Mouse (Mus musculus) cerebellum, postnatal 4 days (tissue): ENCODE results near the gene Otop3.
"Not testable (repeated sequence)": the region's sequence is repeated elsewhere in the genome, so short reads cannot be mapped to it uniquely, and the experiment has no call there.

Experiments used
- DNase-seq, 2 experiments: peaks; one replicate each; pipeline ENCODE4 v3.0.0; 2022; ENCODE audit warnings: low spot score in 2 of 2, mixed read lengths in 1 of 2

The Otop3 gene

GRCm38 (mm10) chr11:115366039-115366705, 31.6 kb downstream of the Otop3 start:
- no peak for DNase-seq

GRCm38 (mm10) chr11:115366706-115367394, 32.3 kb downstream of the Otop3 start:
- DNase-seq = peak in 1 of 2 experiments; percentile 48

GRCm38 (mm10) chr11:115367395-115367944, 32.9 kb downstream of the Otop3 start, which contains the start of gene Hid1:
Hid1 (minus strand) TSS chr11:115367756.
- peak; percentile 53 to 73 for DNase-seq

DNA sequence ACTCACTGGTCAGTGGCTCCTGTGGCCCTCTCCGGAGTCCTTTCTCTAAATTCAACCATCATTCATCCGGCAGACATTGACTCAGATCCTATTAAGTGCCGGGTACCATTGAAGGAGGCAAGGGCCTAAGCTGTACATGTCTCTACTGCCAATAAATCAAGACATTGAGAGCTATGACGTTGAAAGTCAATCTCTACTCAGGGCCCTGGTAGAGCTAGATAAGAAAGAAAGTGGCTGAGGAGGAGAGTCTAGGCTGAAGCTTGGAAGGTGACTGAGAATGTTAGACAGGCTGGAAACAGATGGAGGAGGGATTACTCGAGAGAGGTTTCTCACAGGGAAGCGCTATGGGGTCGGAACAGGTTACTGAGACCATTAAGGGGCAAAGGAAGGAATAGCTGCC, 35.8 kb downstream of the Otop3 start:
- DNase-seq = no peak

- no peak for DNase-seq
Measured at GRCm38 (mm10) chr11:115371354-115371753, 36.8 kb downstream of the Otop3 start.

GRCm38 (mm10) chr11:115372015-115372414, 37.5 kb downstream of the Otop3 start:
- no peak for DNase-seq

GRCm38 (mm10) chr11:115372737-115373136, 38.2 kb downstream of the Otop3 start:
- DNase-seq = no peak

DNA sequence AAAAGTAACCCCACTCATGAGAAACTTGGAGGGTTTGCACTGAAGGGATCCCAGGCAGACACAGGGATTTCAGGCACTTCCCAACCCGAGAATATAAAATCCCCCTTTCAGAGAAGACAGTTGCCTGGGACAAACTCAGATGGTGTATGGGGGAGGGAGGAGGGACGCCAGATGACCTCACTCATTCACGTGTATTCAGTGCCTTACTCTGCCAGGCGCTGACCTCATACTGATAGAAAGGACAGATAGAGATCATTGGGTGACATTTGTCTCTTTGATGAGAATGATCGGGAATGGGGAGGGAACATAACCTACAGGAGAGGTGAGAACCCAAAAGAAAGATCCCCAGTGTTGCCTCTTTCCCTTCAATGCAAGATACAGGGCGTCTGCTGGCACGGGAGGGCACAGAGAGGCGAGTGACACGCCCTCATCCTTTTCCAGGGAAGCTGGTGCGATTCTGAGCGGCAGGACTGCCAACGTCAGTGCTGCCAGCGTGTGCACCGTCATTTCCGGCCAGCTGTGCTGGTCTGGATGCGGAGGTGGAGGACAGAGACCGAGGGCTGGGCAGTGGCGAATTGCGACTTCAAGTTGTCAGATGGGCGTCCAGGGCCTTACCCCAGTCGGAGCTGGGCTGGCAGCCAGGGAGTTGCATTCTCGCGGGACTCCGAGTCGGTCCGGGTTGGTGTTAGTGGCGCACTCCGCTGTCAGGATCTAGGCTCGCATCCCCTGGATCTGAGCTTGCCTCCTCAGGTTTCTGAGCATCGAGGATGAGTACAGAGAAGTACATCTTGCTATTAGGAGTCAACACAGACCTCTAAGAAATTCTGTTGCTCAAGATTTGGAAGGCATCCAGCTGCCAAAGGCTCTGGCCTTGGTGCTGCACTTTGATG, 39.5 kb downstream of the Otop3 start:
- peak; percentile 51 to 79 for DNase-seq

- no peak for DNase-seq
Measured at GRCm38 (mm10) chr11:115374695-115375425, 40.3 kb downstream of the Otop3 start.

DNA sequence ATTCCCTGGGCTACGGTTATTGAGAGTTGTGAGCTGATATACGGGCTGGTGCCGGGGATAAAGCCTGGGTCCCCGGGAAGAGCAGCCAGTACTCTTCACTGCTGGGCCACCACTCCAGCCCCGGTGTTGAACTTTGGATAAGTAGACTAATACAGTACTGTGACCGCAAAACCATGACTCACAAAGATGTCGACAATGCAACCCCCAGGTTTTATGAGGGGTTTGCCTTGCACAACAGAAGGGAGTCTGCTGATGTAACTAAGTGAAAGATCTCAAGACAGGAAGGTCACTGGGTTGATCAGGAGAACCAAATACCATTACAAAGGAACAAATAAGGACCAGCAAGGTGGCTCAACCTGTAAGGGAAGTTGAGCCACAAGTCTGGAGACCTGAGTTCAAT, 42.2 kb downstream of the Otop3 start:
- DNase-seq = no peak

DNA sequence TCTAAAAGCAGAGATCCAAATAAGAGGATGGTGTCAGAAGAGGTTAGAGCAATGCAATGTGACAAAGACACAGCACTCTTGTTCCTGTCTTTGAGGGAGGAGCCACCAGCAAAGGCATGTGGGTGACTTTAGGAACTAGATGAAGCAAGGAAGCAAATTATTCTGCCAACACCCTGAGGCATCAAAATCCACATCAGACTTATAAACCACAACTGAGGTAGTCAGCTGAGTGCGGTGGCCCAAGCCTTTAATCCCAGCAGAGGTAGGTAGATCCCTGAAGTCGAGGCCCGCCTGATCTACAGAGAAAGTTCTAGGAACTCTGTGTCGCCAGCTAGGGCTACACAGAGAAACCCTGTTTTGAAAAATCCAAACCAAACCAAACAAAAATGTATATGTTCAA, 42.7 kb downstream of the Otop3 start:
- no peak for DNase-seq

GRCm38 (mm10) chr11:115377854-115378253, 43.3 kb downstream of the Otop3 start:
- DNase-seq = no peak

DNA sequence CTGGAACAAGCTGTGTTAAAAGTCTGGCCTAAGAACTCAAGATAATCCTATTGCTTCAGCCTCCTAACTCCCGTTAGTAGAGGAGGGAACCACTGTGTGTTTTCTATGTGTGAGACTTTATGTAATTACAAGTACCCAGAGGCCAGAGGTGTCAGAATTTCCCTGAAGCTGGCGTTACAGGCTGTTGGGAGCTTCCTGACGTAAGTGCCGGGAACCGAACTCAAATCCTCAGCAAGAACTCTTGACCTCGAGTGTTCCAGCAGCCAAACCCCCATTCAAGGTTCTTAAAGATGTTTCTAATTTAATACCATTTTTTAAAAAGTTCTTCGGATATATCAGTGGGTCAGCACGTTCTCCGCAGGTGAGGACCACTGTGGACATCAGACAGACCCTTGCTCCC, 46.7 kb downstream of the Otop3 start:
- DNase-seq = no peak

DNA sequence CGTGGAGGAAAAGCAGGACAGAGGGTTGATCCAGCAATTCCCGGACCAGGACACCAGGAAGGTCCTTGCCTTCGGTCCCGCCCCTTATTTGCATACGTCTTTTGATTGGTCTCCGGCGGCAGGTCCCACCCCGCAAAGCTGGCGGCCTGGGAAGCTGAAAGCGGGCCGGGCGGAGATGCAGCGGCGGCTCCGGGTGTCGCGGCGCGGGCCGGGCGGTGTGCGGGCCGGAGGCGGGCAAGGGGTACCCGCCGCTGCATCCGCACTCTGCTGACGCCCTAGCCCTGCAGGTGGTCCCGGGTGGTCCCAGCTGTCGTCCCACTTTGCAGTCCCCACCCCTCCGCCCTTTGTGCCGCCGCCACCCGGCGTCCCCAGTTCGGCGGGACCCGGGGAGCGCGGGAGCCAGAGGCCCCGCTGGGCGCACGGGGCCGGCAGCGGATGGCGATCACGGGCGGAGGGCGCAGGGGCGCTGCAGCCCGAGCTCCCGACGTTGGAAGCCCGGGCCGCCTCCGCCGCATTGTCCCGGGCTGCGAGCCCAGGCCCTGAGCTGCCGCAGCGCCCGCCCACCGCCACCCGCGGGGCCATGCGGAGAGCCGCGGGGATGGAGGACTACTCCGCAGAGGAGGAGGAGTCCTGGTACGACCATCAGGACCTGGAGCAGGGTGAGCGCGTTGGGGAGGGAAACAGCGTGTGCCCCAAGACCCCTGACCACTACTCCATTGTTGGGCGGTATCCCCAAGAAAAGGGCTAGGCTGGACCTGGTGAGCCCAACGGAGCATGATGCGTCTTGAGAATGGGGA, 47.4 kb downstream of the Otop3 start, which contains the start of gene Cdr2l:
Gene Cdr2l (plus strand): TSS at position 174 of the 797 bp plus-strand sequence.
- peak; percentile 76 to 87 for DNase-seq

DNA sequence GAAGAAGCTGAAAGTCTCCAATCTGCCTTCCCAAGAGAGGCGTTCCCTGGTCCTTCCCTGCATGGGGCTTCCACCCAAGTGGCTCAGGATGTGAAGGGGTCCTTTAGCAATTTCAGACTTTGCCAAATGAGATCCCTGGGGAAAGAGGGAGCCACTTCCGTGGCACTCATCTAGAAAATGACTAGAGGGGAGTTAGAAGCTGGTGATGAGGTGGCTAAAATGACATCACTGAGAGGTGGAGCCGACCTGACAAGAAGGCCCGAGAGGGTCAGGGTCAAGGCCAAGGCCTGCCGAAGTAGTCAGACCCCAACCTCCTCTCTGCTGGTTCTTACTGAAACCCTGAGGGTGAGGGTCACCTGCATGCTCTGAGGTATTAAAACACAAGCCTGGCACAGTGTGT, 48.4 kb downstream of the Otop3 start:
- no peak for DNase-seq

GRCm38 (mm10) chr11:115383701-115384474, 49.4 kb downstream of the Otop3 start:
- peak in 1 of 2 experiments; percentile 42 for DNase-seq

DNA sequence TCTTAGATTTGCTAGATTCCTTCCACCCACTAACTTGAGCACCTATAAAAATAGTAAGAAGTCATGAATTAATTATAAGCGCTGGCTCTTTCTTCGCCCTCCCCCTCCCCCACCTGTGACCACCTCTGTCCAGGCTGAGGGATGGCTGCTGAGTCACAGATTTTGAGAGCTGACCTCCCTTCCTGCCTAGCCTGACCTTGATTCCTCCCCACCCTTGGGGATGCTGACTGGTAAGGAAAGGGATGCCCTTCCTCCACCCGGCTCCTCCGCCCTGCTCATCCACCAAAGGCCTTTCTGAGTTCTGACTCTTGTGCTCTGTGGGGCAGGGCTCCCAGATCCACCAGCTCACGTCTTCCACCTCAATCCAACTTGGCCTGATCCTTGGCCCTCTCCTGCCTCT, 50.1 kb downstream of the Otop3 start:
- no peak for DNase-seq

DNA sequence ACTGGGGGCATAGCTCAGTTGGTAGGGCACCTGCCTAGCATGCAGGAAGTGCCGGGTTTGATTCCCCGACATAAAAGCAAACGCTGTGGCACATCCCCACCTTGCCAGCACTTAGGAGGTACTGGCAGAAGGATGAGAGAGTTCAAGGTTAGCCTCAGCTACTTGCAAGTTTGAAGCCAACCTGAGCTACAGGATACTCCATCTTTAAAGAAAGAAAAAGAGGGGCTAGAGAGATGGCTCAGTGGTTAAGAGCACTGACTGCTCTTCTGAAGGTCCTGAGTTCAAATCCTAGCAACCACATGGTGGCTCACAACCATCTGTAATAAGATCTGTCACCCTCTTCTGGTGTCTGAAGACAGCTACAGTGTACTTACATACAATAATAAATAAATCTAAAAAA, 52.3 kb downstream of the Otop3 start:
- DNase-seq = not testable (repeated sequence)

DNA sequence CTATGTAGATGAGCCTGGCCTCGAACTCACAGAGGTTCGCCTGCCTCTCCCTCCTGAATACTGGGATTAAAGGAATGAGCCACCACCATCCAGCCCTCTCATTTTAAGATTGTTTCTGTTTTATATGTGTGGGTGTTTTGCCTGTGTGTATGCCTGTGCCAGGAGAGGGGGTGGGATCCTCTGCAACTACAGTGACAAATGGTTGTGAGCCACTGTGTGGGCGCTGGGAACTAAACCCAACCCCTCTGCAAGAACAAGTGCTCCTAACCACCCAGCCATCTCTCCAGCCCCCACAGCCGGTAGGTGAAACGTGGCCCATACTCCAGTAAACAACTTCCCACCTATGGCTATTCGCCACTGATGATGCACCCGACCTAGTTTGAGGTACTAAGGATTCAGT, 56.8 kb downstream of the Otop3 start:
- DNase-seq = no peak
